Mouse (Mus musculus) intestine, embryonic 15.5 days (tissue): ENCODE data around the gene Prm1. TPM values are rescaled to one million over a fixed set of nuclear protein-coding genes. Genes with fewer than 3 reads are reported as not detected.

Experiments
- ATAC-seq: fragments of 200-750 bp; cut with Nextera tagmentation; 2 replicates; pipeline ENCODE4 v1.8.0; 2017; ENCODE audit warnings: moderate TSS enrichment, moderate library complexity
- H3K27ac ChIP-seq: fragments of 300-500 bp; sonication (generic); 2 replicates; pipeline ENCODE4 v1.5.1; 2015; ENCODE audit warnings: mild to moderate bottlenecking, inconsistent platforms
- H3K27me3 ChIP-seq: fragments of 300-500 bp; sonication (generic); replicated peaks from 2 replicates; pipeline ENCODE4 v1.6.1; 2015; ENCODE audit warnings: inconsistent platforms
- H3K36me3 ChIP-seq: fragments of 300-500 bp; sonication (generic); 2 replicates; pipeline ENCODE4 v1.6.1; 2015; ENCODE audit warnings: inconsistent platforms
- H3K4me1 ChIP-seq: fragments of 300-500 bp; sonication (generic); replicated peaks from 2 replicates; pipeline ENCODE4 v1.6.1; 2015; ENCODE audit warnings: inconsistent platforms
- H3K4me2 ChIP-seq: fragments of 300-500 bp; sonication (generic); replicated peaks from 2 replicates; pipeline ENCODE4 v1.6.1; 2015; ENCODE audit warnings: mild to moderate bottlenecking, inconsistent platforms
- H3K4me3 ChIP-seq: fragments of 300-500 bp; sonication (generic); replicated peaks from 2 replicates; pipeline ENCODE4 v1.5.1; 2015; ENCODE audit warnings: inconsistent platforms
- H3K9ac ChIP-seq: fragments of 300-500 bp; sonication (generic); 2 replicates; pipeline ENCODE4 v1.6.1; 2015; ENCODE audit warnings: inconsistent platforms
- H3K9me3 ChIP-seq: fragments of 300-500 bp; sonication (generic); 2 replicates; pipeline ENCODE4 v1.6.1; 2016; ENCODE audit warnings: inconsistent platforms
- whole genome bisulfite sequencing: fragments of 180-500 bp; shearing (Covaris S2); methylation state at CpG from one replicate; pipeline ENCODE4 v1.1.7; 2015; 5-methylcytosine and 5-hydroxymethylcytosine counted together
- polyA plus RNA-seq: library from polyadenylated mRNA; unstranded; fragments of >200 nt; fragmentation: Nextera tagmentation; extraction: Ambion mirVana; gene quantifications from 2 replicates; pipeline ENCODE4 v1.2.1, GENCODE M21; 2015

Gene Prm1
- polyA plus RNA-seq, 1 experiment from 2014 or later: not detected

GRCm38 (mm10) chr16:10837903-10838302 is 32.3 kb upstream of the Prm1 start:
- Histone ChIP-seq H3K27me3 (no peaks in the 10 kb centered on the region), H3K4me3 (no peak overlapping the region), H3K4me2 (peak overlapping the region; percentile 39), H3K9ac (no peak overlapping the region), H3K27ac (peak overlapping the region; percentile 82), H3K9me3 (no peaks in the 10 kb centered on the region), H3K36me3 (no peaks in the 10 kb centered on the region), H3K4me1 (peaks cover 19% of the 10 kb centered on the region)
- WGBS: 76% methylated on average over 1 of the region's 1 CpGs
- ATAC-seq: no peak; the same call in 1 of the 2 replicates

GRCm38 (mm10) chr16:10837250-10837649 is 31.6 kb upstream of the Prm1 start:
- H3K36me3 ChIP-seq: no peaks in the 10 kb centered on the region
- peak overlapping the region; percentile 39; the same call in 1 of the 2 replicates for H3K4me2 ChIP-seq
- ATAC-seq: no peak
- H3K9ac ChIP-seq: no peak overlapping the region
- H3K4me3 ChIP-seq: no peak overlapping the region
- peaks cover 19% of the 10 kb centered on the region for H3K4me1 ChIP-seq
- 80% methylated on average over 3 of the region's 3 CpGs for WGBS
- no peak overlapping the region for H3K27ac ChIP-seq
- H3K9me3 ChIP-seq: no peaks in the 10 kb centered on the region
- H3K27me3 ChIP-seq: no peaks in the 10 kb centered on the region

- H3K4me1 ChIP-seq: peaks cover 19% of the 10 kb centered on the region
- H3K9ac ChIP-seq: no peak overlapping the region
- H3K36me3 ChIP-seq: no peaks in the 10 kb centered on the region
- ATAC-seq: no peak
- WGBS: 87% methylated on average over 3 of the region's 3 CpGs
- no peak overlapping the region for H3K4me2 ChIP-seq
- no peaks in the 10 kb centered on the region for H3K27me3 ChIP-seq
- no peaks in the 10 kb centered on the region for H3K9me3 ChIP-seq
- H3K27ac ChIP-seq: no peak overlapping the region
- no peak overlapping the region for H3K4me3 ChIP-seq
These were observed 30.7 kb upstream of the Prm1 start for GRCm38 (mm10) chr16:10836388-10836787.

GRCm38 (mm10) chr16:10834911-10835587 is 29.4 kb upstream of the Prm1 start, which contains the start of gene Rmi2:
TSS of gene Rmi2 (plus strand) at chr16:10835059.
- peak within 1 kb of the TSS; percentile 90 for H3K27ac ChIP-seq
- H3K4me2 ChIP-seq: peak within 1 kb of the TSS; percentile 90
- ATAC-seq: peak; percentile 95
- peak within 1 kb of the TSS; percentile 76 for H3K9ac ChIP-seq
- no peaks in the 10 kb centered on the region for H3K27me3 ChIP-seq
- peak within 1 kb of the TSS; percentile 71 for H3K4me3 ChIP-seq
- peaks cover 19% of the 10 kb centered on the region for H3K4me1 ChIP-seq
- no peaks in the 10 kb centered on the region for H3K36me3 ChIP-seq
- under 1% methylated on average over 65 of the region's 69 CpGs for WGBS
- no peaks in the 10 kb centered on the region for H3K9me3 ChIP-seq

- Histone ChIP-seq H3K27ac (no peak overlapping the region), H3K27me3 (no peaks in the 10 kb centered on the region), H3K36me3 (no peaks in the 10 kb centered on the region), H3K9ac (peak overlapping the region; percentile 22; the same call in 1 of the 2 replicates), H3K4me3 (peak overlapping the region; percentile 71), H3K4me1 (peaks cover 19% of the 10 kb centered on the region), H3K9me3 (no peaks in the 10 kb centered on the region), H3K4me2 (peak overlapping the region; percentile 90)
- no peak for ATAC-seq
- 6% methylated on average over 12 of the region's 12 CpGs for WGBS
These were observed 28.9 kb upstream of the Prm1 start for GRCm38 (mm10) chr16:10834542-10834910.

GRCm38 (mm10) chr16:10828461-10828805 is 22.8 kb upstream of the Prm1 start:
- WGBS: 64% methylated on average over 4 of the region's 4 CpGs
- Histone ChIP-seq H3K9me3 (no peaks in the 10 kb centered on the region), H3K4me2 (no peak overlapping the region), H3K9ac (no peak overlapping the region), H3K36me3 (no peaks in the 10 kb centered on the region), H3K27ac (no peak overlapping the region), H3K4me3 (no peak overlapping the region), H3K4me1 (no peaks in the 10 kb centered on the region), H3K27me3 (no peaks in the 10 kb centered on the region)
- ATAC-seq: no peak

- no peak overlapping the region for H3K9ac ChIP-seq
- H3K4me3 ChIP-seq: no peak overlapping the region
- no peaks in the 10 kb centered on the region for H3K36me3 ChIP-seq
- no peaks in the 10 kb centered on the region for H3K9me3 ChIP-seq
- WGBS: 79% methylated on average over 7 of the region's 7 CpGs
- H3K27ac ChIP-seq: no peak overlapping the region
- no peaks in the 10 kb centered on the region for H3K27me3 ChIP-seq
- no peak for ATAC-seq
- H3K4me1 ChIP-seq: no peaks in the 10 kb centered on the region
- H3K4me2 ChIP-seq: no peak overlapping the region
These were observed 22.3 kb upstream of the Prm1 start for GRCm38 (mm10) chr16:10827766-10828460.

GRCm38 (mm10) chr16:10827269-10827668 is 21.6 kb upstream of the Prm1 start:
- H3K4me3 ChIP-seq: no peak overlapping the region
- H3K27ac ChIP-seq: no peak overlapping the region
- WGBS: 87% methylated on average over 9 of the region's 9 CpGs
- no peak overlapping the region for H3K4me2 ChIP-seq
- no peak overlapping the region for H3K9ac ChIP-seq
- no peaks in the 10 kb centered on the region for H3K9me3 ChIP-seq
- no peak for ATAC-seq
- no peaks in the 10 kb centered on the region for H3K27me3 ChIP-seq
- H3K36me3 ChIP-seq: no peaks in the 10 kb centered on the region
- H3K4me1 ChIP-seq: no peaks in the 10 kb centered on the region

- Histone ChIP-seq H3K4me1 (peaks cover 5% of the 10 kb centered on the region; the same call in 1 of the 2 replicates), H3K9ac (no peak overlapping the region), H3K27me3 (no peaks in the 10 kb centered on the region), H3K36me3 (no peaks in the 10 kb centered on the region), H3K4me2 (no peak overlapping the region), H3K27ac (no peak overlapping the region), H3K9me3 (no peaks in the 10 kb centered on the region), H3K4me3 (no peak overlapping the region)
- WGBS: 85% methylated on average over 4 of the region's 4 CpGs
- ATAC-seq: no peak
These were observed 20.2 kb upstream of the Prm1 start for GRCm38 (mm10) chr16:10825840-10826239.

- Histone ChIP-seq H3K27ac (no peak overlapping the region), H3K27me3 (no peaks in the 10 kb centered on the region), H3K9ac (no peak overlapping the region), H3K9me3 (no peaks in the 10 kb centered on the region), H3K4me1 (peaks cover 5% of the 10 kb centered on the region; the same call in 1 of the 2 replicates), H3K36me3 (no peaks in the 10 kb centered on the region), H3K4me2 (no peak overlapping the region), H3K4me3 (no peak overlapping the region)
- no peak for ATAC-seq
- 85% methylated on average over 1 of the region's 1 CpGs for WGBS
These were observed 18.9 kb upstream of the Prm1 start for GRCm38 (mm10) chr16:10824536-10824935.

GRCm38 (mm10) chr16:10821387-10821786 is 15.7 kb upstream of the Prm1 start:
- no peak overlapping the region for H3K4me3 ChIP-seq
- peaks cover 8% of the 10 kb centered on the region; the same call in 1 of the 2 replicates for H3K4me1 ChIP-seq
- H3K27me3 ChIP-seq: no peaks in the 10 kb centered on the region
- 53% methylated on average over 4 of the region's 4 CpGs for WGBS
- H3K9ac ChIP-seq: no peak overlapping the region
- no peak overlapping the region for H3K4me2 ChIP-seq
- H3K27ac ChIP-seq: no peak overlapping the region
- no peaks in the 10 kb centered on the region for H3K9me3 ChIP-seq
- peak; percentile 60; the same call in 1 of the 2 replicates for ATAC-seq
- H3K36me3 ChIP-seq: no peaks in the 10 kb centered on the region

- no peak overlapping the region for H3K9ac ChIP-seq
- no peaks in the 10 kb centered on the region for H3K9me3 ChIP-seq
- H3K27ac ChIP-seq: no peak overlapping the region
- no peaks in the 10 kb centered on the region for H3K27me3 ChIP-seq
- H3K4me3 ChIP-seq: no peak overlapping the region
- WGBS: 74% methylated on average over 3 of the region's 3 CpGs
- peaks cover 8% of the 10 kb centered on the region; the same call in 1 of the 2 replicates for H3K4me1 ChIP-seq
- no peak overlapping the region for H3K4me2 ChIP-seq
- no peak for ATAC-seq
- no peaks in the 10 kb centered on the region for H3K36me3 ChIP-seq
These were observed 14.3 kb upstream of the Prm1 start for GRCm38 (mm10) chr16:10819966-10820365.
